Mouse (Mus musculus) cerebellum, postnatal 10 days (tissue): ENCODE results near the gene Zbtb21.
"Not testable (repeated sequence)": the region's sequence is repeated elsewhere in the genome, so short reads cannot be mapped to it uniquely, and the experiment has no call there.

Experiments used
- DNase-seq, 2 experiments: peaks; one replicate each; pipeline ENCODE4 v3.0.0; 2021; ENCODE audit warnings: mixed read lengths in 2 of 2

Gene Zbtb21

GRCm38 (mm10) chr16:97962151-97962948 is at the start of gene Zbtb21, which contains the start of gene C2cd2:
TSS of gene Zbtb21 (minus strand) at chr16:97962622.
TSS of gene C2cd2 (minus strand) at chr16:97962598.
- peak; percentile 98 to 99 for DNase-seq

- DNase-seq: not testable (repeated sequence)
Measured at GRCm38 (mm10) chr16:97997383-97997731, 34.9 kb upstream of the Zbtb21 start.

- DNase-seq: peak; percentile 83 to 85
Measured at GRCm38 (mm10) chr16:97996616-97997382, 34.4 kb upstream of the Zbtb21 start, which contains the start of gene B230307C23Rik. TSS of gene B230307C23Rik (plus strand) at chr16:97997315.

GRCm38 (mm10) chr16:97995849-97996615 is 33.6 kb upstream of the Zbtb21 start:
- peak; percentile 1 to 4 for DNase-seq

- not testable (repeated sequence) for DNase-seq
Measured at GRCm38 (mm10) chr16:97992477-97992876, 30.1 kb upstream of the Zbtb21 start.

GRCm38 (mm10) chr16:97991517-97991916 is 29.1 kb upstream of the Zbtb21 start:
- DNase-seq: no peak

GRCm38 (mm10) chr16:97984589-97984988 is 22.2 kb upstream of the Zbtb21 start:
- DNase-seq: no peak

GRCm38 (mm10) chr16:97981362-97981761 is 18.9 kb upstream of the Zbtb21 start:
- no peak for DNase-seq

- no peak for DNase-seq
Measured at GRCm38 (mm10) chr16:97977722-97978121, 15.3 kb upstream of the Zbtb21 start.

- no peak for DNase-seq
Measured at GRCm38 (mm10) chr16:97977277-97977676, 14.9 kb upstream of the Zbtb21 start.

GRCm38 (mm10) chr16:97963956-97964540 is 1.6 kb upstream of the Zbtb21 start:
- DNase-seq: no peak

- no peak for DNase-seq
Measured at GRCm38 (mm10) chr16:97961381-97962150, 856 bp downstream of the Zbtb21 start.

- DNase-seq: no peak
Measured at GRCm38 (mm10) chr16:97960348-97960747, 2.1 kb downstream of the Zbtb21 start.

- no peak for DNase-seq
Measured at GRCm38 (mm10) chr16:97958401-97958973, 3.9 kb downstream of the Zbtb21 start.

- DNase-seq: no peak
Measured at GRCm38 (mm10) chr16:97957626-97958025, 4.8 kb downstream of the Zbtb21 start.

GRCm38 (mm10) chr16:97956011-97956410 is 6.4 kb downstream of the Zbtb21 start:
- DNase-seq: no peak

GRCm38 (mm10) chr16:97953300-97953699 is 9.1 kb downstream of the Zbtb21 start:
- DNase-seq: no peak

GRCm38 (mm10) chr16:97952801-97953200 is 9.6 kb downstream of the Zbtb21 start:
- no peak for DNase-seq

GRCm38 (mm10) chr16:97952371-97952770 is 10.1 kb downstream of the Zbtb21 start:
- no peak for DNase-seq

- DNase-seq: no peak
Measured at GRCm38 (mm10) chr16:97950061-97950460, 12.4 kb downstream of the Zbtb21 start.

- DNase-seq: no peak
Measured at GRCm38 (mm10) chr16:97948836-97949235, 13.6 kb downstream of the Zbtb21 start.
